Mouse (Mus musculus) left cerebral cortex, adult 2 months (tissue): ENCODE results near the gene Asxl2. TPM values are rescaled to one million over a fixed set of nuclear protein-coding genes. Genes with fewer than 3 reads are reported as not detected.
"Not testable (repeated sequence)": the region's sequence is repeated elsewhere in the genome, so short reads cannot be mapped to it uniquely, and the experiment has no call there.

Experiments
- DNase-seq, 2 experiments: peaks; one replicate each; pipeline ENCODE4 v3.0.0; 2021 to 2022; ENCODE audit warnings: low spot score in 2 of 2, mixed read lengths in 1 of 2; ENCODE audit errors: extremely low spot score in 1 of 2
- H3K27ac ChIP-seq: fragments of 200-600 bp; 2 replicates; pipeline ENCODE4 v1.8.1; 2022
- H3K4me3 ChIP-seq: fragments of 200-600 bp; 2 replicates; pipeline ENCODE4 v1.8.1; 2022
- CTCF ChIP-seq: fragments of 200-600 bp; IDR thresholded peaks from 2 replicates; pipeline ENCODE4 v1.8.1; 2022; ENCODE audit warnings: antibody characterized with exemption, mild to moderate bottlenecking, moderate library complexity
- intact Hi-C: fragments of 180-260 bp; cut with DNase I; formaldehyde crosslinking; loops from one replicate; pipeline ENCODE4 v1.15.1; 2025
- total RNA-seq, 2 experiments: library from RNA; stranded (reverse); gene quantifications; 2 replicates each; pipeline ENCODE4 v1.2.3; 2021

Asxl2 gene
- total RNA-seq, 2 experiments from 2014 or later: 31.3 to 33.3 TPM

- Histone ChIP-seq H3K4me3 (no peak overlapping the region), H3K27ac (no peak overlapping the region)
- no peak for DNase-seq
- intact Hi-C loops: no loop called here
- no peak for TF ChIP-seq CTCF
Measured at GRCm38 (mm10) chr12:3396931-3397330, 29.7 kb upstream of the Asxl2 start.

- H3K4me3 ChIP-seq, intact Hi-C loops, H3K27ac ChIP-seq, DNase-seq: not testable (repeated sequence)
Measured at GRCm38 (mm10) chr12:3405662-3406061, 21.0 kb upstream of the Asxl2 start.

GRCm38 (mm10) chr12:3406585-3406984, 20.1 kb upstream of the Asxl2 start:
- Histone ChIP-seq H3K4me3 (no peak overlapping the region), H3K27ac (no peak overlapping the region)
- intact Hi-C loops: no loop called here
- no peak for TF ChIP-seq CTCF
- DNase-seq: no peak

GRCm38 (mm10) chr12:3414956-3415355, 11.7 kb upstream of the Asxl2 start:
- no peak for DNase-seq
- Histone ChIP-seq H3K27ac (no peak overlapping the region), H3K4me3 (no peak overlapping the region)
- TF ChIP-seq CTCF: no peak
- intact Hi-C loops: no loop called here

GRCm38 (mm10) chr12:3418761-3419160, 7.9 kb upstream of the Asxl2 start:
- TF ChIP-seq CTCF: no peak
- Histone ChIP-seq H3K4me3 (no peak overlapping the region), H3K27ac (no peak overlapping the region)
- no peak for DNase-seq
- intact Hi-C loops: no loop called here

- H3K27ac ChIP-seq: no peak overlapping the region
- H3K4me3 ChIP-seq: no peak overlapping the region
- DNase-seq: no peak
- intact Hi-C loops: no loop called here
- no peak for TF ChIP-seq CTCF
Measured at GRCm38 (mm10) chr12:3420519-3420918, 6.1 kb upstream of the Asxl2 start.

GRCm38 (mm10) chr12:3422786-3423185, 3.9 kb upstream of the Asxl2 start:
- Histone ChIP-seq H3K4me3 (no peak overlapping the region), H3K27ac (no peak overlapping the region)
- intact Hi-C loops: no loop called here
- no peak for DNase-seq
- no peak for TF ChIP-seq CTCF

- DNase-seq: no peak
- H3K27ac ChIP-seq: no peak overlapping the region
- intact Hi-C loops: no loop called here
- no peak for TF ChIP-seq CTCF
- no peak overlapping the region for H3K4me3 ChIP-seq
Measured at GRCm38 (mm10) chr12:3424179-3424578, 2.5 kb upstream of the Asxl2 start.

- intact Hi-C loops: loop anchor here (2.0 to 5.0 kb wide), 5 partner anchors 61 to 807 kb away; partner anchors contain the start of genes Cenpo, Dtnb, Kif3c and Ptrhd1
- Histone ChIP-seq H3K27ac (peak overlapping the region; percentile 68), H3K4me3 (peak overlapping the region; percentile 99)
- TF ChIP-seq CTCF: peak; percentile 51
- peak in 1 of 2 experiments; percentile 35 for DNase-seq
Measured at GRCm38 (mm10) chr12:3425375-3426341, 999 bp upstream of the Asxl2 start.

GRCm38 (mm10) chr12:3427067-3427889, 621 bp downstream of the Asxl2 start:
- H3K4me3 ChIP-seq: peak overlapping the region; percentile 99
- peak; percentile 72 to 73 for DNase-seq
- intact Hi-C loops: loop anchor here (2.0 to 5.0 kb wide), 5 partner anchors 62 to 805 kb away; partner anchors contain the start of genes Cenpo, Dtnb, Kif3c and Ptrhd1
- no peak for TF ChIP-seq CTCF
- H3K27ac ChIP-seq: peak overlapping the region; percentile 91

- TF ChIP-seq CTCF: peak; percentile 4; the same call in 1 of the 2 replicates
- no peak overlapping the region for H3K27ac ChIP-seq
- intact Hi-C loops: loop anchor here (2.0 to 5.0 kb wide), 5 partner anchors 63 to 804 kb away; partner anchors contain the start of genes Cenpo, Dtnb, Kif3c and Ptrhd1
- no peak for DNase-seq
- peak overlapping the region; percentile 99 for H3K4me3 ChIP-seq
Measured at GRCm38 (mm10) chr12:3427891-3428775, 1.5 kb downstream of the Asxl2 start.
